Mouse (Mus musculus) hindbrain, embryonic 11.5 days (tissue): ENCODE results near the gene Tas2r134. TPM values are rescaled to one million over a fixed set of nuclear protein-coding genes. Genes with fewer than 3 reads are reported as not detected.

Experiments
- ATAC-seq: fragments of 200-750 bp; cut with Nextera tagmentation; 2 replicates; pipeline ENCODE4 v1.8.0; 2017; ENCODE audit warnings: mild to moderate bottlenecking, moderate TSS enrichment, moderate library complexity; ENCODE audit not compliant: low FRiP score
- DNase-seq: peaks from one replicate; pipeline ENCODE4 v3.0.0-alpha.2; 2015; ENCODE audit warnings: low spot score
- H3K27ac ChIP-seq: fragments of 300-500 bp; sonication (generic); 2 replicates; pipeline ENCODE4 v1.5.1; 2014; ENCODE audit warnings: mild to moderate bottlenecking, low read depth, low read length
- H3K27me3 ChIP-seq: fragments of 300-500 bp; sonication (generic); 2 replicates; pipeline ENCODE4 v1.6.1; 2014; ENCODE audit warnings: mild to moderate bottlenecking, low read length, moderate library complexity, mixed read lengths; ENCODE audit not compliant: control insufficient read depth, insufficient read depth
- H3K36me3 ChIP-seq: fragments of 300-500 bp; sonication (generic); 2 replicates; pipeline ENCODE4 v1.6.1; 2014; ENCODE audit warnings: mild to moderate bottlenecking, low read length, moderate library complexity, mixed read lengths; ENCODE audit not compliant: control insufficient read depth, insufficient read depth
- H3K4me1 ChIP-seq: fragments of 300-500 bp; sonication (generic); replicated peaks from 2 replicates; pipeline ENCODE4 v1.6.1; 2014; ENCODE audit warnings: low read length, mixed read lengths; ENCODE audit not compliant: control insufficient read depth, insufficient read depth
- H3K4me2 ChIP-seq: fragments of 300-500 bp; sonication (generic); replicated peaks from 2 replicates; pipeline ENCODE4 v1.6.1; 2014; ENCODE audit warnings: mild to moderate bottlenecking, low read depth, low read length
- H3K4me3 ChIP-seq: fragments of 300-500 bp; sonication (generic); 2 replicates; pipeline ENCODE4 v1.5.1; 2014; ENCODE audit warnings: low read depth, low read length
- H3K9ac ChIP-seq: fragments of 300-500 bp; sonication (generic); 2 replicates; pipeline ENCODE4 v1.6.1; 2014; ENCODE audit warnings: low read depth, low read length
- H3K9me3 ChIP-seq: fragments of 300-500 bp; sonication (generic); 2 replicates; pipeline ENCODE4 v1.6.1; 2016; ENCODE audit warnings: low read length; ENCODE audit not compliant: control insufficient read depth
- WGBS: fragments of 180-500 bp; shearing (Covaris S2); extraction: QIAGEN DNeasy Blood & Tissue Kit; methylation state at CpG from one replicate; pipeline ENCODE4 v1.1.7; 2014; 5-methylcytosine and 5-hydroxymethylcytosine counted together
- polyA plus RNA-seq: library from polyadenylated mRNA; unstranded; fragments of >200 nt; fragmentation: Nextera tagmentation; extraction: Ambion mirVana; gene quantifications from 2 replicates; pipeline ENCODE4 v1.2.1, GENCODE M21; 2014

Tas2r134 gene
- polyA plus RNA-seq, 1 experiment from 2014 or later: not detected

DNA sequence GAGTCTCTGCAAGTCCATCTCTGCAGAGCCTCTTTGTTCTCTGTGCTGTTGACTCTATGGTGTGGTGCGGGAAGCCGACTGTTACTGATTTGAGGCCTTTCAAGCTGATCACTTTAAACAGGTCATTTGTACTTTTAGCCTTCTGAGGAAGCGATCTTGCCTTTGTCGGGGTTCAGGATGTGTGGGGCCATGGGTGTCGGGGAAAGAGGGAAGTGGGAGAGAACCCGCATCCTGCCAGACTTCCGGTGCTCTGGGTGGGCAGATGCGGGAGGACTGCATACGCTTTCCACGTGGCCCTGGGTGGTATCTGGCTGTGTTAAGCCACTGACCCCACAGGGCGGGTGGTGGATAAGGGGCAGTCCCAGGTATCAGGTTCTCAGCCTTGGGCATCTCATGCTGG lies 10.4 kb downstream of the Tas2r134 start:
- no peaks in the 10 kb centered on the region for H3K9me3 ChIP-seq
- no peak for DNase-seq
- no peak overlapping the region for H3K27ac ChIP-seq
- H3K27me3 ChIP-seq: no peaks in the 10 kb centered on the region
- no peak for ATAC-seq
- WGBS: 91% methylated on average over 11 of the region's 11 CpGs
- H3K36me3 ChIP-seq: no peaks in the 10 kb centered on the region
- no peak overlapping the region for H3K4me3 ChIP-seq
- H3K4me1 ChIP-seq: no peaks in the 10 kb centered on the region
- H3K4me2 ChIP-seq: no peak overlapping the region
- H3K9ac ChIP-seq: no peak overlapping the region

- Histone ChIP-seq H3K9me3 (no peaks in the 10 kb centered on the region), H3K4me1 (no peaks in the 10 kb centered on the region), H3K36me3 (no peaks in the 10 kb centered on the region), H3K27me3 (no peaks in the 10 kb centered on the region), H3K9ac (no peak overlapping the region), H3K4me2 (no peak overlapping the region), H3K4me3 (no peak overlapping the region), H3K27ac (no peak overlapping the region)
- ATAC-seq (no peak), DNase-seq (no peak)
- WGBS: 91% methylated on average over 7 of the region's 7 CpGs
Measured at GRCm38 (mm10) chr2:51641635-51642034, 14.3 kb downstream of the Tas2r134 start.

- DNase-seq (no peak), ATAC-seq (no peak)
- Histone ChIP-seq H3K4me1 (no peaks in the 10 kb centered on the region), H3K4me3 (no peak overlapping the region), H3K9me3 (no peaks in the 10 kb centered on the region), H3K9ac (no peak overlapping the region), H3K27ac (no peak overlapping the region), H3K4me2 (no peak overlapping the region), H3K27me3 (no peaks in the 10 kb centered on the region), H3K36me3 (no peaks in the 10 kb centered on the region)
- 72% methylated on average over 7 of the region's 7 CpGs for WGBS
Measured at GRCm38 (mm10) chr2:51643244-51644139, 16.2 kb downstream of the Tas2r134 start.

DNA sequence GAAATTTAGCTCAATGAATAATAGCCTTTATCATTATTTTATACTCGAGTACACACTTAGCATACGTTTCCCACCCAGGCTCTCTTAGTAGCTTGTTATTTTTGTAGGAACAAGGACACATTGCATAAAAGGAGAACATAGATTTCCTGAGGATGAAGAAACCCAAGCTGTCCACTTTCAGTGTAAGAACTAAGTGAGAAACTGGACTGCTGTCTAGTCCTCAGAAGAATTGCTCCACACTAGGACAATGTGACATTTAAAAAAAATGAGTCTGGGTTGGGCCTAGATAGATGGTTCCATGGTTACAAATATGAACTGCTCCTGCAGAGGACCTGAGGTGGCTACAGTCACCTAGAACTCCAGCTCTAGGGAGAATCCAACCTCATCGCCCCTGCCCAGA lies 20.7 kb downstream of the Tas2r134 start:
- H3K4me2 ChIP-seq: no peak overlapping the region
- H3K9me3 ChIP-seq: no peaks in the 10 kb centered on the region
- H3K4me3 ChIP-seq: no peak overlapping the region
- no peaks in the 10 kb centered on the region for H3K4me1 ChIP-seq
- H3K9ac ChIP-seq: no peak overlapping the region
- H3K36me3 ChIP-seq: no peaks in the 10 kb centered on the region
- ATAC-seq (no peak), DNase-seq (no peak)
- H3K27me3 ChIP-seq: no peaks in the 10 kb centered on the region
- no peak overlapping the region for H3K27ac ChIP-seq
- WGBS: 95% methylated on average over 3 of the region's 3 CpGs

GRCm38 (mm10) chr2:51649887-51650286 lies 22.6 kb downstream of the Tas2r134 start:
- H3K9me3 ChIP-seq: no peaks in the 10 kb centered on the region
- no peaks in the 10 kb centered on the region for H3K4me1 ChIP-seq
- H3K9ac ChIP-seq: no peak overlapping the region
- no peaks in the 10 kb centered on the region for H3K27me3 ChIP-seq
- H3K4me3 ChIP-seq: no peak overlapping the region
- DNase-seq: no peak
- H3K4me2 ChIP-seq: no peak overlapping the region
- H3K36me3 ChIP-seq: no peaks in the 10 kb centered on the region
- H3K27ac ChIP-seq: no peak overlapping the region
- no peak for ATAC-seq
- 59% methylated on average over 1 of the region's 1 CpGs for WGBS

DNA sequence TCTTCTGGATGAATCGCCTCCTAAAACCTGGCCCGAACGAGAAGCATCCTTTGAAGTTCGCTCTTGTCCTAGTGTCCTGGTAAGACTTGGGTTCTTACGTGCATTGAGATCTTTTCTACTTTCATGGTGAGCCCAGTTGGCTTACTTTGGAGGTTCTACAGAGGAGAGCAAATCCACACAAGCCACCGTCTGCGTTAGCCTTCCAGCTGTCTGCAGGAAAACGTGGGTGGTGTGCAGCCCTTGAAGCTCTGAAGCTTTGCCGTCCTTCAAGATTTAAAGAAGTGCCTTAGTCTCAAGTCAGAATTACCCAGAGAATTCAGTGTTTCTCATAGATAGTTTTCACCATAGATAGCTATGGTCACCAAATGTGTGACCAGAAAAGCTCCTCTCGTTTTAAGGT lies 24.8 kb downstream of the Tas2r134 start:
- Histone ChIP-seq H3K27ac (no peak overlapping the region), H3K9me3 (no peaks in the 10 kb centered on the region), H3K27me3 (no peaks in the 10 kb centered on the region), H3K4me2 (no peak overlapping the region), H3K36me3 (no peaks in the 10 kb centered on the region), H3K9ac (no peak overlapping the region), H3K4me3 (no peak overlapping the region), H3K4me1 (no peaks in the 10 kb centered on the region; the same call in 1 of the 2 replicates)
- DNase-seq: no peak
- WGBS: 93% methylated on average over 10 of the region's 10 CpGs
- no peak for ATAC-seq

- Histone ChIP-seq H3K4me1 (no peaks in the 10 kb centered on the region; the same call in 1 of the 2 replicates), H3K4me2 (no peak overlapping the region), H3K27me3 (no peaks in the 10 kb centered on the region), H3K4me3 (no peak overlapping the region), H3K27ac (no peak overlapping the region), H3K9ac (no peak overlapping the region), H3K9me3 (no peaks in the 10 kb centered on the region), H3K36me3 (no peaks in the 10 kb centered on the region)
- ATAC-seq (peak; percentile 40; the same call in 1 of the 2 replicates), DNase-seq (peak; percentile 25)
- 34% methylated on average over 3 of the region's 3 CpGs for WGBS
Measured at GRCm38 (mm10) chr2:51657684-51658083, 30.4 kb downstream of the Tas2r134 start.

- no peak overlapping the region for H3K4me3 ChIP-seq
- H3K9ac ChIP-seq: no peak overlapping the region
- WGBS: 57% methylated on average over 5 of the region's 5 CpGs
- no peak overlapping the region for H3K4me2 ChIP-seq
- no peaks in the 10 kb centered on the region for H3K27me3 ChIP-seq
- ATAC-seq (no peak), DNase-seq (no peak)
- H3K9me3 ChIP-seq: no peaks in the 10 kb centered on the region
- H3K4me1 ChIP-seq: no peaks in the 10 kb centered on the region; the same call in 1 of the 2 replicates
- H3K27ac ChIP-seq: no peak overlapping the region
- no peaks in the 10 kb centered on the region for H3K36me3 ChIP-seq
Measured at GRCm38 (mm10) chr2:51658288-51658687, 31.0 kb downstream of the Tas2r134 start.

- no peaks in the 10 kb centered on the region for H3K9me3 ChIP-seq
- ATAC-seq (no peak), DNase-seq (no peak)
- H3K27me3 ChIP-seq: no peaks in the 10 kb centered on the region
- H3K4me2 ChIP-seq: no peak overlapping the region
- no peak overlapping the region for H3K27ac ChIP-seq
- 86% methylated on average over 2 of the region's 2 CpGs for WGBS
- no peak overlapping the region for H3K9ac ChIP-seq
- no peaks in the 10 kb centered on the region for H3K4me1 ChIP-seq
- no peak overlapping the region for H3K4me3 ChIP-seq
- no peaks in the 10 kb centered on the region for H3K36me3 ChIP-seq
Measured at GRCm38 (mm10) chr2:51674321-51674720, 47.0 kb downstream of the Tas2r134 start.
